Mouse (Mus musculus): ENCODE results near the gene Olfr1434.

DNA sequence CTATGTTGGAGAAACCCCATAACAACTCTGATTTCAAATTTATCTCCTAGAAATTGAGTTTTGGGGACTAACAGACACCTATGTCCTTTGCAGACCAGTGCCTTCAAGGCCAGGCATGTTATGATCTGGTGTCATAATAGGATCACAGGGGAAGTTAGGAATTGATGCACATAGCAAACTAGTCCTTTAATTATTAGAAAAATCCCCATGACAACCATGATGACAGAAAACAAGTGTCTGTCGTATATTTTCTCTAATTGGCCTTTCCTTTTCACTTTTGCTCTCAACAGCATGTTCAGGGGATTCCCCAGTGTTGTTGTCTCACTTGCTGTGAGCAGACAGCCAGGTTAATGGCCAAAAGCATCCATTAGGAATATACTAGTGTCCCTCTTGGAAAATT lies 18.9 kb upstream of the Olfr1434 start, which contains the start of gene Olfr235:
- TF ChIP-seq ZNF384 (IDR thresholded peaks at IDR 0.05; ENCODE audit: low read depth, low read length) (no peak), HCFC1 (IDR thresholded peaks at IDR 0.05; ENCODE audit: borderline replicate concordance, insufficient read depth, low read length) (no peak), CHD2 (IDR thresholded peaks at IDR 0.05; ENCODE audit: low read depth, low read length) (no peak), ZC3H11A (IDR thresholded peaks at IDR 0.05; ENCODE audit: borderline replicate concordance, low read depth, low read length) (no peak)
